Mouse (Mus musculus) gastrocnemius, adult 18-20 months (tissue): Measurements from ENCODE around the gene Mtch1. TPM values are rescaled to one million over a fixed set of nuclear protein-coding genes. Genes with fewer than 3 reads are reported as not detected.
"Not testable (repeated sequence)": the region's sequence is repeated elsewhere in the genome, so short reads cannot be mapped to it uniquely, and the experiment has no call there.

ENCODE experiments used
- DNase-seq: peaks from one replicate; pipeline ENCODE4 v3.0.0; 2021; ENCODE audit warnings: low spot score
- long read RNA-seq, 2 experiments: library from polyadenylated mRNA; stranded (forward); transcript quantifications; one replicate each; pipeline ENCODE4 v2.0.0; 2021
- total RNA-seq, 2 experiments: library from RNA; stranded (reverse); gene quantifications; 2 replicates each; pipeline ENCODE4 v1.2.3; 2021

Gene Mtch1
- 10 to 100 TPM; 80.1 to 88.4 TPM for total RNA-seq
- long read RNA-seq, experiment 1, transcript Mtch1-207 (13 exons, 1,093 nt) = minor isoform, 8 of 157 reads
- long read RNA-seq, experiment 1, transcript Mtch1-201 (12 exons, 1,952 nt) = minor isoform, 44 of 157 reads
- long read RNA-seq, experiment 1, transcript Mtch1-218 (1 exons, 2,292 nt) = minor isoform, 8 of 157 reads
- long read RNA-seq, experiment 1, transcript Mtch1-202 (12 exons, 1,897 nt) = major isoform, 88 of 157 reads
- long read RNA-seq, experiment 1, partial matches to known transcripts = 2 of 157 reads
- long read RNA-seq, experiment 1, other reads (novel, unspliced or antisense) = 5 of 157 reads
- long read RNA-seq, experiment 2, transcript Mtch1-201 (12 exons, 1,952 nt) = minor isoform, 39 of 135 reads
- long read RNA-seq, experiment 2, transcript Mtch1-202 (12 exons, 1,897 nt) = major isoform, 81 of 135 reads
- long read RNA-seq, experiment 2, partial matches to known transcripts = 3 of 135 reads
- long read RNA-seq, experiment 2, other reads (novel, unspliced or antisense) = 5 of 135 reads

DNA sequence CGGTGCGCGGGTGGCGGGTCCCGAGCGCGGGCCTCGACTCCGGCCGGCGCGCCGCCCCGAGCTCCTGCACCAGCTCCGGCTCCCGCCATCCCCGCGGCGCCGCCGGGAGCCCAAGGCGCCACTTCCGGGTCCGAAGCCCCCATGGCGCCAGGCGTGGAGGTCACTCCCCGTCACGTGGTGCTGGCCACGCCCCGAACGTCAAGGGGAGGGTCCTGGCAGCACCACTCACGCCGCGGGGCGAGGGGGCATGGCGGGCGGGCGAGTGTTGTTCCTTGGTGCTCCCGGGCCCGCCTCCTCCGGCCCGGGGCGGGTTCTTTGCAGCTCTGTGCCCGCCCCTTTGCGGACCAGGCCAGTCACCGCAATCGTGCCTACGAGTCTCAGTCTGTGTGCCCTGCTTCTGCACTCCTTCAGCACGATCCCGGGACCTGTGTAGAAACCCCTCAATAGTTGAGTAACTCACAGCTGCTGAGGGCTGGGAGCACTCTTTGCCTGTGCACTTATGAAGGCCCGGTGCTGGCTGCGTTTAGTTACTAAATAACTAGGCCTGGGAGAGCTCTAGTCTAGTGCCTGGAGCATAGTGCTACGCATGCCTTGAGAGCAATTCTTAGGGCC is at the start of gene Mtch1:
Gene Mtch1 (minus strand): TSS at position 290 of the 612 bp plus-strand sequence.
- DNase-seq = peak; percentile 99

DNA sequence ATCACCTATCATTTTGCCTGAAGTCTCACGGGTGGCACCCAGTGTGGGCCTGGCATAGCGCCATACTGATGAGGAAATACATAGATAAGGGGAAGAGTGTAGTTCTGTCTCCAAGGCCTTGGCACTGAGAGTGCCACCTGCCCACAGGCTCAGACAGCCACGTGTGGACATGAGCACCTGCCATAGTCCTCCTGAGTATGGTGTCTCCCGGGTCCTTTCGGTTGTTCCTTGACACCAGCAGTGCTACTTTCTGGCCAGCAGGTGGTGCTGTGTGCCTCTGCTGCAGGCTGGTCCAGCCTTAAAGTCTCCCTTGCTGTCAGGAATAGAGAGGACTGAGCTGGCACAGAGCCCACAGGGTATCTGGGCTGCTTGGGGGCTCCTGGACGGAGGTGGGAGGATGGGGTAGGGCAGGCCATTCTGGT is 49.1 kb upstream of the Mtch1 start:
- DNase-seq = peak; percentile 86

- DNase-seq = no peak
Measured at GRCm38 (mm10) chr17:29396056-29396799, 48.5 kb upstream of the Mtch1 start.

DNA sequence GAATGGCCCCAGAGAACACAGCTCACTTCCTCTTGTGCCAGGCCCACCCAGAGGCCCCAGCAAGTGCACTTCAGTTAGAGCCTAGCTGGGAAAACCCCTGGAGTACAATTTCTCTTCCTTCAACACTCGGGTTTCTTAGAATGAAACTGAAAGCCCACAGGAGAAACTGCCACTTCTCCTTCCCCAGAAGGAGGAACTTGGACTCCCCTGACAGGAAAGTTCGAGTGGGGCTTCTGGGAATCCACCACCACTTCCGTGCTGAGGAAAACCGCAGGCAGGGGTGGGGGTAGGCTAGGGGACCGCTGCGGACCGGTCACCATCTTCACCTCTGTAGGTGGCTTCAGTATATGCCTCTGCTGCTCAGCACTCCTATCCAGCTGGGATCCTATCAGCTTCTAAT is 47.6 kb upstream of the Mtch1 start:
- no peak for DNase-seq

DNA sequence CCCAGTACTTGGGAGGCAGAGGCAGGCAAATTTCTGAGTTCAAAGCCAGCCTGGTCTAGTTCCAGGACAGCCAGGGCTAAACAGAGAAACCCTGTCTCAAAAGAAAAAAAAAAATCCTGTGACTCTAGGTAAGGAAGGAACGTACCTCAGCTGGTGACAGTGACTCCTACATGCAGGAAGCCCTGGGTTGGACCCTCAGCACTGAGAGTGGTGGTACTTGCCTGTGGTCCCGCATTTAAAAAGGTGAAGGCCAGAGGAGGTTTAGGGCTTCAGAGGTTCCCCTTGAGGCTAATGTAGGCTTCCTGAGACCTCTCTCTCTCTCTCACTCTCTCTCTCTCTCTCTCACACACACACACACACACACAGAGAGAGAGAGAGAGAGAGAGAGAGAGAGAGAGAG is 47.0 kb upstream of the Mtch1 start:
- not testable (repeated sequence) for DNase-seq

GRCm38 (mm10) chr17:29394106-29394760 is 46.5 kb upstream of the Mtch1 start:
- DNase-seq = no peak

DNA sequence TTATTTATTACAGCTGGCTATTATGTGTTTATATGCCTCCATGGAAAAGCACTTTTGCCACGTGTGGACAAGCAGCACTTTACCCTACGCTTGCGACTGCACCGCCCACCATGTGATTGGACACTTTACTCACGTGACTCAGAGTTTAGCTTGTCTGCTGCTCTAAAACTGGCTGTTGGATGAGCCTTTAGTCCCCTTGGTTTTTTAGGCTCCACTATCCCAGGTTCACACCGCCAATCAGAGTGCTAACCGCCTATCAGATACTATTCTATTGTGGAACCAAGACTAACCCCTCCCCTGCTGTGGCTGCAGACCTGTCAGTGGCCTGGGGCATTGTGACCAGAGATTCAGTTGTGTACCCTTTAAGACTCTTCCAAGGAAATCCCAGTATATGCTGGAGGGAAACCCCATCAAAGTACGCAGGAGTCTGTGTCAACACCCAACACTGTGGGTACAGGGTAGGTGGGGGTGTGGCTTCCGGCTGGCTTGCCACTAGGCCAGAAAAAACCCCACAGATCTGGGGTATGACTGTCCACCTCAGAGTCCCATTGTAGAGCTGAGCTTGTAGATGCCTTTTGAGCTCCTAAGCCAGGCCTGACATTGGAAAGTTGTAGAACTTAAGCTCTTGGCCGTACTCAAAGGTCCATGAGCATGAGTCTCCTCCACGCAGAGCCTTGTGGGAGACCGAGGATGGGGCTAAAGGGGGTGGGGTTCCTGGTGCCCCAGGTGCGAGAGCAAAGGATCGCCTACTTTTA is 45.8 kb upstream of the Mtch1 start:
- DNase-seq = no peak

- DNase-seq = peak; percentile 58
Measured at GRCm38 (mm10) chr17:29391280-29391679, 43.5 kb upstream of the Mtch1 start.

- DNase-seq = peak; percentile 89
Measured at GRCm38 (mm10) chr17:29388978-29389377, 41.2 kb upstream of the Mtch1 start.

DNA sequence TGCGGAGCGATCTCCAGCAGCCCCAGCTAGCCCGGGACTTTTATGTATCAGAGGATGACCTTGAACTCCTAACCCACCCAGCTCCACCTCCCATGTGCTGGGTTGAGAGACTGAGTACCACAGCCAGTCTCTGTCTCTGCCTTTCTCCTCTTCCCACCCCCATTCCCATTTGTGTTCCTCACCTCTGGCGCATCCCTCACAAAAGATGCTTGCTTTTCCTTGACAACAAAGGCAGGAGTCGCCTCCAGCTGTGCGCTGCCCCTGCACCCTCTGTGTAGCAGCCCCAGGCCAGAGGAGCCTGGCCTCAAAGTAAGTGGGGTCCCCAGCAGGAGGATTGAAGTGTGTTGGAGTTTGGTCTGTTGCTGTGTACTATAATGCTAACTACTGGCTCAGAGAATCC is 38.0 kb upstream of the Mtch1 start:
- no peak for DNase-seq

DNA sequence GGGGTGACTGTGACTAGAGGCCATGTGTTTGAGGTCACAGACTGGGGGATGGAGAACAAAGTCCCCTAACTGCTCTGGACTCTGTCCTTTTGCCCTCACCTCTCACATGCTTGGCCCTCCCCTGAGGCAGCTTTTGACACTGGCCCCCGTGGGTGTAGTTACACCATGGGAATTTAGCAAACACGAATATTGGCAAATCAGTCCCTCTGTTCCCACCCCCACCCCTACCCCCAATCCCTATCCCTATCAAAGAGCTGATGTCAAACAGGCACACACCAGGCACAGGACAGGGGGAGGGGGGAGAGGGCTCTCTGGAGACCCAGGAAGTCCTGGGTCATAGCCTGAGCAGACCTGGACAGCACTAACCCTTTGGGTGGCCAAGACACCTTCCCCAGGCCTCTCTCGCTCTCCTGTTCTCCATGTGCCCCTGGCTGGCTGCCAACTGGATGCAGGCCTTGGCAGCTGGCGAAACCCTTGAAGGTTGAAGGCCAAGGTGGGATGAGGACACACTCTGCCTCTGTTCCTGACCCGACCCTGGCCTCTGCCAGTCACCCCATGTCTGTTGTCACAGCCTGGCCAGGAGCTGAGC is 37.2 kb upstream of the Mtch1 start:
- DNase-seq = peak; percentile 57

GRCm38 (mm10) chr17:29383923-29384322 is 36.2 kb upstream of the Mtch1 start:
- no peak for DNase-seq

DNA sequence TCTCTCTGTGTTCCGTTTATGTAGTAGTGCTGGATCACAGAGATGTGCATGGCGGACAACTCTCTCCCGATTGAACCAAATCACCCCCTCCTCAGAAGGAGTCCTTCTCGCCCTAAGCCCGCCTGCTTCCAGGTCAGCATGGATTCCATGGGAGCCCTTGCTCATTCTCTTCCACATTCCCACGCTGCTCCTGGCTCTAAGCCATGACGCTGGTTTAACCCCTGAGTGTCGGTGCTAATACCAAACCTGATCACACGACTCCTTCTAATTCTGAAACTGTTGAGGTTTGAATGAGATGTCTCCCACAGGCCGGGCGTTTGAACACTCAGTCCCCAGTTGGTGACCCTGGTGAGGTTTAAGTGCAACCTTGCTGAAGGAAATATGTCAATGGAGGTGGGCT is 34.7 kb upstream of the Mtch1 start:
- DNase-seq = no peak

GRCm38 (mm10) chr17:29381472-29381871 is 33.7 kb upstream of the Mtch1 start:
- peak; percentile 81 for DNase-seq

DNA sequence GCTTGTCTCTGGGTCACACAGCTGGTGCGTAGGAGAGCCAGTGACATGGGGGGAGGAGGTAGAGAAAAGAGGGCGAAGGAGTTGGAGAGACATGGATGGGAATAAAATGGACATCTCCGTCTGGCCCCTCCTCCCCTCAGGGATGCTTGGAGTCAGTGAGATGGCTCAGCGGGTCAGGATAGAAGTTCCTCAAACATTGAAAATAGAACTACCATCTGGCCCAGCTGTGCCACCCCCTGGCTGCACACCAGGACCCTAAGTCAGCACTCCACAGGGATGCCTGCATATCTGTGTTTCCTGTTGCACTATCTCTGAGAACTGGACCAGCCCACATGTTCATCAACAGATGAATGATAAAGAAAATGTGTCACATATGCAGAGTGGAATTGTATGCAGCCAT is 32.5 kb upstream of the Mtch1 start:
- no peak for DNase-seq

GRCm38 (mm10) chr17:29378056-29378455 is 30.3 kb upstream of the Mtch1 start:
- no peak for DNase-seq

- no peak for DNase-seq
Measured at GRCm38 (mm10) chr17:29375871-29376270, 28.1 kb upstream of the Mtch1 start.

DNA sequence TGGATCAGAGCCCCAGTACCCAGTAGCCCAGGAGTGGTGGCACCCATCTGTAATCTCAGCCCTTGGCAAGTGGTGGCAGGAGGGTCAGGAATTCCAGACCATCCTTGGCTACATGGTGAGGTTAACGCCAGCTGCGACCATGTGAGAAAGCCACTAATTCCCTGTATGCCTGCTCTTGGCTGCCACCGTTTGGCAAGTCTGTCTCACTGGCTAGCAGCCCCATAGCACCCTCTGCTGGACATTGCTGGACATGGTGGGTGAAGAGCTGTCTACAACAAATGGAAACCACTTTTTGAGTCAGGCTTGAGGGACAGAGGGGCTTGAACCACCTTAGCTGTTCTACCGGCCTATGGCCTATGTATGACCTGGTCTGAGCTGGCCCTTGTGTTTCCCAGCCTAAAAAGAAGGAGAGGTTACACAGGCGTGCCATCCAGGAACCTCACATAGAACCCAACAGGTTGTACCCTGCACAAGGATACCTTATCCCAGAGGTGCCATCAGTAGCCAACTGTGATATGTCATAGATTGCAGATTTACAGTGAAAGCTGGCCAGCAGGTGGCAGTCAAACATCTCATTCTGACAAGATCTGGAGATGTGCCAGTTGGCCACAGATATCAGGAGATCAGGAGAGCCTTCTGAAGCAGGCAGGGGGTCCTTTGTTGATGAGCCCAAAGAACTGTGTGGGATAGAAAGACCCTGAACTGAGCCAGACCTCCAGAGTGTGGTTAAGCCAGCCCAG is 23.4 kb upstream of the Mtch1 start:
- peak; percentile 94 for DNase-seq

DNA sequence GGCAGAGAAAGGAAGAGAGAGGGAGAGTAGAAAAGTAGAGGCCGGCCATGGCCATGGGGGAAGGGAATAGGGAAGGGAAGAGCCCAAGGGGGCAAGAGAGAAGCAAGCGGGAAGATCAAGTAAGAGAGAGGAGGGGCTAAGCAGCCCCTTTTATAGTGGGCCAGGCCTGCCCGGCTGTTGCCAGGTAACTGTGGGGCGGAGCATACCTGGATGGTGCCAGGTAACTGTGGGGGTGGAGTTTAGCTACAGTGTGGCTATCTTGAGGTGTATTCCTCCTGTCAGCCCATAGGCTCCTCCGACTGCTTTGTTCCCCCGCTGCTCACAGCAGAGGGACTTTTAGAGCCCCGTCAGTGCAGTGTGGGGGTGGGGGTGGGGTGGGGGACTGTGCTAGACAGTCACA is 21.0 kb upstream of the Mtch1 start:
- DNase-seq = no peak
